Comparison of ENCODE assay signal across 8 mouse cellular contexts in genomic region chr17:15826928-15827327, GRCm38 (mm10). TPM values are rescaled to one million over a fixed set of nuclear protein-coding genes. Genes with fewer than 3 reads are reported as not detected.
DNase-seq lines count a peak whose midpoint lies in the region; ATAC-seq lines count a peak whose summit lies in the region.

No protein-coding gene starts in this region.

- peak overlapping the region; percentile 85; the same call in 1 of the 2 replicates for H3K27ac ChIP-seq in kidney, embryonic 14.5 days (ENCODE audit: low read depth, low read length)
- peak overlapping the region; percentile 78 for H3K27ac ChIP-seq in brown adipose tissue, adult 24 weeks (replicated peaks; ENCODE audit: low read depth, low read length)
- peak overlapping the region; percentile 57 for H3K27ac ChIP-seq in forebrain, embryonic 11.5 days (ENCODE audit: low read depth, low read length)
- H3K27ac ChIP-seq in liver, embryonic 12.5 days: no peak overlapping the region

- no peak for DNase-seq in kidney, adult 9 months
- peak; percentile 69 for DNase-seq in forebrain, embryonic 11.5 days (ENCODE audit: low spot score)
- no peak for DNase-seq in layer of hippocampus, adult 9-11 months
- no peak for DNase-seq in lung, postnatal 14 days

- peak overlapping the region; percentile 94 for H3K9ac ChIP-seq in kidney, embryonic 14.5 days (ENCODE audit: low read depth, low read length)
- peak overlapping the region; percentile 63 for H3K9ac ChIP-seq in forebrain, embryonic 11.5 days (ENCODE audit: low read length)
- no peak overlapping the region for H3K9ac ChIP-seq in liver, embryonic 12.5 days

- peak overlapping the region; percentile 85 for H3K4me2 ChIP-seq in kidney, embryonic 14.5 days (replicated peaks; ENCODE audit: low read depth, low read length)
- H3K4me2 ChIP-seq in forebrain, embryonic 11.5 days (ENCODE audit: low read depth, low read length, severe bottlenecking): peak overlapping the region; percentile 80
- H3K4me2 ChIP-seq in liver, embryonic 12.5 days: peak overlapping the region; percentile 65

- ATAC-seq in kidney, embryonic 14.5 days (ENCODE audit: low FRiP score, low TSS enrichment): peak; percentile 28
- peak; percentile 31 for ATAC-seq in forebrain, embryonic 11.5 days (replicated peaks; ENCODE audit: low FRiP score)
- 0 out of 2 replicates have a peak, but pooled peaks have one; percentile 8 for ATAC-seq in liver, embryonic 12.5 days
- ATAC-seq in monocyte, adult 5-6 weeks (replicated peaks; ENCODE audit: insufficient number of reproducible peaks, low FRiP score, low TSS enrichment, poor library complexity, severe bottlenecking): no peak

- peaks cover 19% of the 10 kb centered on the region for H3K4me1 ChIP-seq in kidney, embryonic 14.5 days (ENCODE audit: control insufficient read depth, insufficient read depth, low read length)
- H3K4me1 ChIP-seq in brown adipose tissue, adult 24 weeks (ENCODE audit: control insufficient read depth, insufficient read depth, insufficient read length, low read length): peaks cover 9% of the 10 kb centered on the region
- peaks cover 2% of the 10 kb centered on the region; the same call in 1 of the 2 replicates for H3K4me1 ChIP-seq in forebrain, embryonic 11.5 days (replicated peaks; ENCODE audit: control insufficient read depth, insufficient read depth, low read length)
- peaks cover 20% of the 10 kb centered on the region for H3K4me1 ChIP-seq in liver, embryonic 12.5 days

- H3K27me3 ChIP-seq in kidney, embryonic 14.5 days (ENCODE audit: control insufficient read depth, insufficient read depth, low read length): peaks cover 3% of the 10 kb centered on the region; the same call in 1 of the 2 replicates
- no peaks in the 10 kb centered on the region for H3K27me3 ChIP-seq in forebrain, embryonic 11.5 days (ENCODE audit: control insufficient read depth, insufficient read depth, low read length)
- peaks cover 90% of the 10 kb centered on the region for H3K27me3 ChIP-seq in liver, embryonic 12.5 days (replicated peaks)

- no peaks in the 10 kb centered on the region for H3K36me3 ChIP-seq in kidney, embryonic 14.5 days (ENCODE audit: control insufficient read depth, insufficient read depth, low read length)
- no peaks in the 10 kb centered on the region for H3K36me3 ChIP-seq in forebrain, embryonic 11.5 days (ENCODE audit: control insufficient read depth, insufficient read depth, low read length)
- H3K36me3 ChIP-seq in liver, embryonic 12.5 days: no peaks in the 10 kb centered on the region

- H3K9me3 ChIP-seq in kidney, embryonic 14.5 days (ENCODE audit: control insufficient read depth, low read length): no peaks in the 10 kb centered on the region
- H3K9me3 ChIP-seq in forebrain, embryonic 11.5 days (ENCODE audit: control insufficient read depth, low read length): no peaks in the 10 kb centered on the region
- no peaks in the 10 kb centered on the region for H3K9me3 ChIP-seq in liver, embryonic 12.5 days (replicated peaks)

- H3K4me3 ChIP-seq in kidney, embryonic 14.5 days (ENCODE audit: low read length): peak overlapping the region; percentile 78
- H3K4me3 ChIP-seq in brown adipose tissue, adult 24 weeks (ENCODE audit: insufficient read depth, low read depth, low read length): peak overlapping the region; percentile 74
- peak overlapping the region; percentile 88 for H3K4me3 ChIP-seq in forebrain, embryonic 11.5 days (ENCODE audit: low read depth, low read length)
- peak overlapping the region; percentile 59 for H3K4me3 ChIP-seq in liver, embryonic 12.5 days

- under 1% methylated on average over 18 of the region's 18 CpGs for WGBS in kidney, embryonic 14.5 days
- 0% methylated on average over 18 of the region's 18 CpGs for WGBS in forebrain, embryonic 11.5 days
- 1% methylated on average over 18 of the region's 18 CpGs for WGBS in liver, embryonic 12.5 days (ENCODE audit: insufficient replicate concordance)

RNA-seq across cellular contexts. Expression of gene Rgmb, which starts 3.9 kb away (rescaled TPM):
- 12.3 and 16.4 TPM in 2 replicates for polyA plus RNA-seq in kidney, embryonic 14.5 days (2014; fragmentation: Nextera tagmentation; extraction: Ambion mirVana)
- polyA plus RNA-seq in brown adipose tissue, adult 24 weeks (2012; ENCODE audit: insufficient read depth, insufficient read length, missing spikeins): 8.0 and 8.6 TPM in 2 replicates
- polyA plus RNA-seq in forebrain, embryonic 11.5 days (2014; fragmentation: Nextera tagmentation; extraction: Ambion mirVana): 47.6 and 56.5 TPM in 2 replicates
- 2.7 and 3.1 TPM in 2 replicates for polyA plus RNA-seq in liver, embryonic 12.5 days (2016; fragmentation: Nextera tagmentation; extraction: Ambion mirVana)
- total RNA-seq in monocyte, adult 5-6 weeks (2017): 2.4 to 4.4 TPM (median 3.0 TPM) in 3 replicates
